Mouse (Mus musculus): ENCODE measurements around the gene Golga5.

GRCm38 (mm10) chr12:102535796-102536195 lies 66.9 kb downstream of the Golga5 start:
- no peak for TF ChIP-seq CTCF (IDR thresholded peaks at IDR 0.05; ENCODE audit: control insufficient read depth, insufficient read depth, low read length)
- no peak for TF ChIP-seq POLR2A (IDR thresholded peaks at IDR 0.05; ENCODE audit: borderline replicate concordance, control insufficient read depth, low read depth, low read length)
